Mouse (Mus musculus): ENCODE results near the gene Gltpd2.

DNA sequence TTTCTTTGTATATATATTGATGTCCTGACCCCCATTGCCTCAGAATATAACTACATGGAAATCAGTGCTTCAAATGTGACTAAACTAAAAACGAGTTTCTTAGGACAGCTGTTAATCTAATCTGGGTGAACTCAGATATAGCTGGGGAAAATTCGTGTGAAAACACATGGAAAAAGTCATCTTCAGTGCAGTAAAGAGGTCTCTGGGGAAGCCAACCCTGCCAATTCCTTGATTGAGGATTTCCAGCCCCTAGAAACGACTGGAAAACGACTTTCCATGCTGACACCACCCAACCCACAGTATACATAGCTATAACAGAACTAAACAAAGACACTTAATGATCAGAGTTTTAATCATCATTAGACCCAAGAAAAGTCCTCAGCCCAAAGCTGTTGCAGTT, 31.2 kb upstream of the Gltpd2 start:
- TF ChIP-seq FLI1 (IDR thresholded peaks at IDR 0.05; ENCODE audit: low read length) (no peak), GATA1 (IDR thresholded peaks at IDR 0.05; ENCODE audit: borderline replicate concordance, low read length) (no peak)
